Mouse (Mus musculus): ENCODE data around the gene AI464131.

Gene AI464131

GRCm38 (mm10) chr4:41504325-41504724 lies 1.4 kb upstream of the AI464131 start:
- no peak for DNase-seq

- no peak for DNase-seq
Measured at GRCm38 (mm10) chr4:41502171-41502940, 520 bp downstream of the AI464131 start.

- DNase-seq = no peak
Measured at GRCm38 (mm10) chr4:41500787-41501186, 2.1 kb downstream of the AI464131 start.

- no peak for DNase-seq
Measured at GRCm38 (mm10) chr4:41499619-41500018, 3.3 kb downstream of the AI464131 start.

GRCm38 (mm10) chr4:41498921-41499391 lies 3.9 kb downstream of the AI464131 start:
- DNase-seq = peak; percentile 73

GRCm38 (mm10) chr4:41497995-41498845 lies 4.7 kb downstream of the AI464131 start:
- no peak for DNase-seq

GRCm38 (mm10) chr4:41497579-41497978 lies 5.3 kb downstream of the AI464131 start:
- DNase-seq = no peak

- DNase-seq = no peak
Measured at GRCm38 (mm10) chr4:41497046-41497445, 5.8 kb downstream of the AI464131 start.

GRCm38 (mm10) chr4:41495850-41496249 lies 7.0 kb downstream of the AI464131 start:
- no peak for DNase-seq

GRCm38 (mm10) chr4:41495076-41495475 lies 7.8 kb downstream of the AI464131 start:
- no peak for DNase-seq

GRCm38 (mm10) chr4:41494378-41494777 lies 8.5 kb downstream of the AI464131 start:
- DNase-seq = no peak

GRCm38 (mm10) chr4:41493464-41494116 lies 9.3 kb downstream of the AI464131 start:
- DNase-seq = no peak

GRCm38 (mm10) chr4:41492951-41493350 lies 9.9 kb downstream of the AI464131 start:
- DNase-seq = no peak

GRCm38 (mm10) chr4:41481601-41482017 lies 21.3 kb downstream of the AI464131 start:
- peak; percentile 67 for DNase-seq

GRCm38 (mm10) chr4:41480254-41480653 lies 22.6 kb downstream of the AI464131 start:
- DNase-seq = no peak

GRCm38 (mm10) chr4:41479456-41479804 lies 23.4 kb downstream of the AI464131 start:
- DNase-seq = no peak

- DNase-seq = no peak
Measured at GRCm38 (mm10) chr4:41478751-41479455, 24.0 kb downstream of the AI464131 start.

GRCm38 (mm10) chr4:41477648-41478160 lies 25.2 kb downstream of the AI464131 start:
- DNase-seq = no peak

- DNase-seq = no peak
Measured at GRCm38 (mm10) chr4:41471384-41471689, 31.5 kb downstream of the AI464131 start.

- no peak for DNase-seq
Measured at GRCm38 (mm10) chr4:41470684-41471383, 32.0 kb downstream of the AI464131 start.

GRCm38 (mm10) chr4:41470051-41470683 lies 32.7 kb downstream of the AI464131 start:
- DNase-seq = no peak

Measured in kidney, adult 18-20 months (tissue).